Mouse (Mus musculus) testis, adult 2 months (tissue): ENCODE results near the gene Gm20479.

Experiments
- CTCF ChIP-seq: fragments of 200-500 bp; IDR thresholded peaks from 2 replicates; pipeline ENCODE4 v1.5.1; 2012; ENCODE audit warnings: low read depth, mild to moderate bottlenecking, inconsistent platforms, low read length, moderate library complexity; ENCODE audit not compliant: control insufficient read depth, insufficient read depth, insufficient replicate concordance
- POLR2A ChIP-seq: fragments of 200-500 bp; IDR thresholded peaks from 2 replicates; pipeline ENCODE4 v1.6.1; 2012; ENCODE audit warnings: low read depth, mild to moderate bottlenecking, inconsistent platforms, low read length, moderate library complexity; ENCODE audit not compliant: control insufficient read depth

- TF ChIP-seq CTCF (no peak), POLR2A (no peak)
These were observed 4.2 kb upstream of the Gm20479 start for GRCm38 (mm10) chr7:27361283-27361946.
